Mouse (Mus musculus) ES-E14 (cell line): ENCODE measurements at regions not wholly inside any gene's neighbourhood (a gene's known extent, or its start where the extent isn't known, plus 50 kb on each side); places are given as distances from the start of the nearest gene placed in this dataset.

Experiments used
- DNase-seq: peaks from one replicate; pipeline ENCODE4 v3.0.0-alpha.2; 2013; ENCODE audit warnings: low read depth, low spot score
- H3K27ac ChIP-seq: 2 replicates; pipeline ENCODE4 v1.5.1; 2012; ENCODE audit warnings: low read depth, mild to moderate bottlenecking, low read length, moderate library complexity, mixed read lengths; ENCODE audit not compliant: poor library complexity, insufficient read depth, severe bottlenecking
- H3K36me3 ChIP-seq: 2 replicates; pipeline ENCODE4 v1.6.1; 2012; ENCODE audit warnings: mild to moderate bottlenecking, low read length, moderate library complexity, mixed read lengths; ENCODE audit not compliant: control insufficient read depth, poor library complexity, insufficient read depth, severe bottlenecking
- H3K4me1 ChIP-seq, 2 experiments: fragments of 150-350 bp in 1 of 2; sonication (generic) in 1 of 2; 2 replicates each; pipeline ENCODE4 v1.6.1; 2012; ENCODE audit warnings: low read length in 2 of 2, mild to moderate bottlenecking in 1 of 2, mixed read lengths in 1 of 2; ENCODE audit not compliant: control insufficient read depth in 2 of 2, insufficient read depth in 2 of 2, poor library complexity in 1 of 2
- H3K4me3 ChIP-seq, 2 experiments: fragments of 150-350 bp in 1 of 2; sonication (generic) in 1 of 2; 2 replicates each; pipeline ENCODE4 v1.5.1; 2012; ENCODE audit warnings: low read length in 2 of 2, low read depth in 1 of 2, mild to moderate bottlenecking in 1 of 2, mixed read lengths in 1 of 2; ENCODE audit not compliant: insufficient read depth in 1 of 2, poor library complexity in 1 of 2, severe bottlenecking in 1 of 2
- H3K9ac ChIP-seq: 2 replicates; pipeline ENCODE4 v1.6.1; 2012; ENCODE audit warnings: low read depth, mild to moderate bottlenecking, low read length, mixed read lengths; ENCODE audit not compliant: poor library complexity, insufficient read depth, severe bottlenecking
- H3K9me3 ChIP-seq: fragments of 150-350 bp; sonication (generic); 2 replicates; pipeline ENCODE4 v1.6.1; 2012; ENCODE audit warnings: low read depth, mild to moderate bottlenecking, low read length; ENCODE audit not compliant: control insufficient read depth, insufficient read depth
- CHD2 ChIP-seq: IDR thresholded peaks from 2 replicates; pipeline ENCODE4 v1.6.1; 2014; ENCODE audit warnings: mild to moderate bottlenecking, low read depth, low read length, inconsistent platforms
- HCFC1 ChIP-seq: IDR thresholded peaks from 2 replicates; pipeline ENCODE4 v1.6.1; 2012; ENCODE audit warnings: low read length, inconsistent platforms, borderline replicate concordance; ENCODE audit not compliant: insufficient read depth
- MAFK ChIP-seq: IDR thresholded peaks from 2 replicates; pipeline ENCODE4 v1.6.1; 2014; ENCODE audit warnings: mild to moderate bottlenecking, low read depth, low read length, inconsistent platforms; ENCODE audit not compliant: insufficient read depth
- ZC3H11A ChIP-seq: IDR thresholded peaks from 2 replicates; pipeline ENCODE4 v1.6.1; 2012; ENCODE audit warnings: low read depth, mild to moderate bottlenecking, inconsistent platforms, low read length, borderline replicate concordance
- ZNF384 ChIP-seq: IDR thresholded peaks from 2 replicates; pipeline ENCODE4 v1.6.1; 2012; ENCODE audit warnings: low read depth, low read length, inconsistent platforms
- in situ Hi-C, 2 experiments: fragments of 600-800 bp; cut with MboI; formaldehyde crosslinking; loops; one replicate each; pipeline ENCODE4 v1.15.1; 2025; ENCODE audit warnings: low sequenced_read_pairs in 2 of 2, inconsistent platforms in 1 of 2; ENCODE audit not compliant: unreplicated experiment in 2 of 2

- no peaks in the 10 kb centered on the region for H3K4me1 ChIP-seq
- H3K36me3 ChIP-seq: no peaks in the 10 kb centered on the region
- no peak for TF ChIP-seq HCFC1
- no peak for TF ChIP-seq ZNF384
- no peak for TF ChIP-seq CHD2
- no peak for TF ChIP-seq MAFK
- TF ChIP-seq ZC3H11A: no peak
- in situ Hi-C loops: no loop called here
- no peak overlapping the region for H3K27ac ChIP-seq
- DNase-seq: no peak
- no peak overlapping the region for H3K4me3 ChIP-seq
- H3K9me3 ChIP-seq: no peaks in the 10 kb centered on the region
- no peak overlapping the region for H3K9ac ChIP-seq
Observed at GRCm38 (mm10) chr9:41672958-41673357, 451.1 kb downstream of the Sorl1 start.

GRCm38 (mm10) chr9:41668741-41669140, 455.4 kb downstream of the Sorl1 start:
- TF ChIP-seq ZC3H11A: no peak
- no peak for TF ChIP-seq ZNF384
- TF ChIP-seq MAFK: no peak
- no peak for TF ChIP-seq CHD2
- TF ChIP-seq HCFC1: no peak
- Histone ChIP-seq H3K9me3 (no peaks in the 10 kb centered on the region), H3K27ac (no peak overlapping the region), H3K9ac (no peak overlapping the region), H3K4me3 (no peak overlapping the region), H3K36me3 (no peaks in the 10 kb centered on the region), H3K4me1 (no peaks in the 10 kb centered on the region)
- DNase-seq: no peak
- in situ Hi-C loops: no loop called here

GRCm38 (mm10) chr9:41665000-41665685, 459.0 kb downstream of the Sorl1 start:
- TF ChIP-seq HCFC1 (no peak), MAFK (no peak), CHD2 (no peak), ZC3H11A (no peak), ZNF384 (no peak)
- no peaks in the 10 kb centered on the region for H3K9me3 ChIP-seq
- H3K36me3 ChIP-seq: no peaks in the 10 kb centered on the region
- in situ Hi-C loops: no loop called here
- H3K9ac ChIP-seq: no peak overlapping the region
- no peaks in the 10 kb centered on the region for H3K4me1 ChIP-seq
- H3K4me3 ChIP-seq: no peak overlapping the region
- DNase-seq: no peak
- no peak overlapping the region for H3K27ac ChIP-seq

- Histone ChIP-seq H3K9ac (no peak overlapping the region), H3K4me1 (no peaks in the 10 kb centered on the region), H3K36me3 (no peaks in the 10 kb centered on the region), H3K27ac (no peak overlapping the region), H3K9me3 (no peaks in the 10 kb centered on the region), H3K4me3 (no peak overlapping the region)
- in situ Hi-C loops: no loop called here
- no peak for DNase-seq
- TF ChIP-seq MAFK: no peak
Observed at GRCm38 (mm10) chr9:41660576-41660975, 463.5 kb downstream of the Sorl1 start.

GRCm38 (mm10) chr9:41660011-41660410, 464.1 kb downstream of the Sorl1 start:
- no peak overlapping the region for H3K4me3 ChIP-seq
- no peak overlapping the region for H3K27ac ChIP-seq
- no peaks in the 10 kb centered on the region for H3K9me3 ChIP-seq
- no peak for DNase-seq
- no peak for TF ChIP-seq MAFK
- TF ChIP-seq ZC3H11A: no peak
- TF ChIP-seq CHD2: no peak
- no peak for TF ChIP-seq ZNF384
- no peak for TF ChIP-seq HCFC1
- no peaks in the 10 kb centered on the region for H3K36me3 ChIP-seq
- no peaks in the 10 kb centered on the region for H3K4me1 ChIP-seq
- in situ Hi-C loops: no loop called here
- no peak overlapping the region for H3K9ac ChIP-seq
